Mouse (Mus musculus) liver, postnatal 0 days (tissue): ENCODE data around the gene Foxk1. TPM values are rescaled to one million over a fixed set of nuclear protein-coding genes. Genes with fewer than 3 reads are reported as not detected.

ENCODE experiments used
- ATAC-seq: fragments of 200-750 bp; cut with Nextera tagmentation; 2 replicates; pipeline ENCODE4 v1.8.0; 2017; ENCODE audit warnings: mild to moderate bottlenecking, moderate library complexity
- DNase-seq: peaks from one replicate; pipeline ENCODE4 v3.0.0-alpha.2; 2016
- H3K27ac ChIP-seq: fragments of 300-500 bp; sonication (generic); 2 replicates; pipeline ENCODE4 v1.5.1; 2014; ENCODE audit warnings: antibody characterized with exemption, moderate library complexity, mild to moderate bottlenecking, low read depth
- H3K27me3 ChIP-seq: fragments of 300-500 bp; sonication (generic); 2 replicates; pipeline ENCODE4 v1.6.1; 2014; ENCODE audit warnings: low read length, control low read depth, mixed read lengths; ENCODE audit not compliant: insufficient read depth
- H3K36me3 ChIP-seq: fragments of 300-500 bp; sonication (generic); replicated peaks from 2 replicates; pipeline ENCODE4 v1.6.1; 2014; ENCODE audit warnings: mild to moderate bottlenecking, control low read depth, low read length, moderate library complexity, mixed read lengths; ENCODE audit not compliant: insufficient read depth
- H3K4me1 ChIP-seq: fragments of 300-500 bp; sonication (generic); 2 replicates; pipeline ENCODE4 v1.6.1; 2014; ENCODE audit warnings: antibody characterized with exemption, mild to moderate bottlenecking, control low read depth; ENCODE audit not compliant: insufficient read depth
- H3K4me2 ChIP-seq: fragments of 300-500 bp; sonication (generic); 2 replicates; pipeline ENCODE4 v1.6.1; 2014; ENCODE audit warnings: low read depth, mild to moderate bottlenecking, low read length, moderate library complexity, mixed read lengths
- H3K4me3 ChIP-seq: fragments of 300-500 bp; sonication (generic); 2 replicates; pipeline ENCODE4 v1.5.1; 2014; ENCODE audit warnings: low read depth, low read length
- H3K9ac ChIP-seq: fragments of 300-500 bp; sonication (generic); replicated peaks from 2 replicates; pipeline ENCODE4 v1.6.1; 2014; ENCODE audit warnings: mild to moderate bottlenecking, moderate library complexity
- H3K9me3 ChIP-seq: fragments of 300-500 bp; sonication (generic); 2 replicates; pipeline ENCODE4 v1.6.1; 2016; ENCODE audit warnings: mild to moderate bottlenecking, control low read depth, low read length, mixed read lengths
- CTCF ChIP-seq: sonication (generic); IDR thresholded peaks from 2 replicates; pipeline ENCODE4 v1.5.1; 2016; ENCODE audit warnings: antibody characterized with exemption, low read depth
- EP300 ChIP-seq: IDR thresholded peaks from 2 replicates; pipeline ENCODE4 v1.6.1; 2016; ENCODE audit warnings: antibody characterized with exemption, low read depth, mild to moderate bottlenecking
- WGBS: fragments of 180-500 bp; shearing (Covaris S2); extraction: QIAGEN DNeasy Blood & Tissue Kit; methylation state at CpG from one replicate; pipeline ENCODE4 v1.1.7; 2014; ENCODE audit not compliant: insufficient replicate concordance; 5-methylcytosine and 5-hydroxymethylcytosine counted together
- polyA plus RNA-seq: library from polyadenylated mRNA; unstranded; fragments of >200 nt; fragmentation: Nextera tagmentation; extraction: Ambion mirVana; gene quantifications from 2 replicates; pipeline ENCODE4 v1.2.1, GENCODE M21; 2015

Foxk1 gene
- polyA plus RNA-seq, 1 experiment from 2014 or later = 1.7 TPM

GRCm38 (mm10) chr5:142482512-142482911 lies 81.2 kb downstream of the Foxk1 start:
- no peak overlapping the region for H3K4me2 ChIP-seq
- H3K36me3 ChIP-seq = no peaks in the 10 kb centered on the region; the same call in 1 of the 2 replicates
- no peaks in the 10 kb centered on the region for H3K4me1 ChIP-seq
- no peaks in the 10 kb centered on the region for H3K27me3 ChIP-seq
- no peak overlapping the region for H3K9ac ChIP-seq
- DNase-seq (peak; percentile 45), ATAC-seq (no peak)
- WGBS = 51% methylated on average over 2 of the region's 2 CpGs
- H3K9me3 ChIP-seq = no peaks in the 10 kb centered on the region
- H3K27ac ChIP-seq = no peak overlapping the region
- peak; percentile 75 for TF ChIP-seq CTCF
- TF ChIP-seq EP300 = no peak
- H3K4me3 ChIP-seq = no peak overlapping the region

- ATAC-seq = no peak
- Histone ChIP-seq H3K4me2 (no peak overlapping the region), H3K4me1 (no peaks in the 10 kb centered on the region), H3K36me3 (no peaks in the 10 kb centered on the region), H3K27me3 (no peaks in the 10 kb centered on the region), H3K4me3 (no peak overlapping the region), H3K9ac (no peak overlapping the region), H3K27ac (no peak overlapping the region), H3K9me3 (no peaks in the 10 kb centered on the region)
- DNase-seq = no peak
- WGBS = 84% methylated on average over 5 of the region's 5 CpGs
- TF ChIP-seq EP300 (no peak), CTCF (no peak)
Observed at GRCm38 (mm10) chr5:142483581-142483980, 82.3 kb downstream of the Foxk1 start.

GRCm38 (mm10) chr5:142486654-142487053 lies 85.4 kb downstream of the Foxk1 start:
- 70% methylated on average over 9 of the region's 9 CpGs for WGBS
- H3K9me3 ChIP-seq = no peaks in the 10 kb centered on the region
- H3K27ac ChIP-seq = no peak overlapping the region
- no peaks in the 10 kb centered on the region for H3K27me3 ChIP-seq
- TF ChIP-seq CTCF (no peak), EP300 (no peak)
- no peak overlapping the region for H3K4me3 ChIP-seq
- no peak for ATAC-seq
- no peaks in the 10 kb centered on the region for H3K4me1 ChIP-seq
- no peaks in the 10 kb centered on the region for H3K36me3 ChIP-seq
- no peak overlapping the region for H3K9ac ChIP-seq
- DNase-seq = no peak
- no peak overlapping the region for H3K4me2 ChIP-seq

GRCm38 (mm10) chr5:142489955-142490707 lies 88.8 kb downstream of the Foxk1 start:
- no peaks in the 10 kb centered on the region for H3K4me1 ChIP-seq
- no peaks in the 10 kb centered on the region for H3K27me3 ChIP-seq
- H3K9me3 ChIP-seq = no peaks in the 10 kb centered on the region
- ATAC-seq = no peak
- no peaks in the 10 kb centered on the region for H3K36me3 ChIP-seq
- no peak overlapping the region for H3K4me3 ChIP-seq
- 66% methylated on average over 9 of the region's 9 CpGs for WGBS
- no peak overlapping the region for H3K9ac ChIP-seq
- DNase-seq = no peak
- TF ChIP-seq EP300 = no peak
- H3K27ac ChIP-seq = no peak overlapping the region
- no peak overlapping the region for H3K4me2 ChIP-seq

GRCm38 (mm10) chr5:142493307-142493706 lies 92.0 kb downstream of the Foxk1 start:
- no peak for TF ChIP-seq EP300
- no peak for TF ChIP-seq CTCF
- WGBS = 61% methylated on average over 3 of the region's 3 CpGs
- no peak overlapping the region for H3K27ac ChIP-seq

GRCm38 (mm10) chr5:142495321-142496096 lies 94.2 kb downstream of the Foxk1 start:
- Histone ChIP-seq H3K4me2 (no peak overlapping the region), H3K4me3 (no peak overlapping the region), H3K9me3 (no peaks in the 10 kb centered on the region), H3K27ac (no peak overlapping the region), H3K27me3 (no peaks in the 10 kb centered on the region), H3K36me3 (no peaks in the 10 kb centered on the region), H3K9ac (no peak overlapping the region), H3K4me1 (no peaks in the 10 kb centered on the region)
- no peak for ATAC-seq
- WGBS = 58% methylated on average over 14 of the region's 14 CpGs
- no peak for DNase-seq
- no peak for TF ChIP-seq EP300
- no peak for TF ChIP-seq CTCF

More at GRCm38 (mm10) chr5:142493307-142493706, 92.0 kb downstream of the Foxk1 start:
- Histone ChIP-seq H3K4me1 (no peaks in the 10 kb centered on the region), H3K4me2 (no peak overlapping the region), H3K4me3 (no peak overlapping the region), H3K9me3 (no peaks in the 10 kb centered on the region), H3K9ac (no peak overlapping the region), H3K36me3 (no peaks in the 10 kb centered on the region), H3K27me3 (no peaks in the 10 kb centered on the region)
- ATAC-seq (no peak), DNase-seq (no peak)
